Mouse (Mus musculus): ENCODE data around the gene Map4k4.

The Map4k4 gene

DNA sequence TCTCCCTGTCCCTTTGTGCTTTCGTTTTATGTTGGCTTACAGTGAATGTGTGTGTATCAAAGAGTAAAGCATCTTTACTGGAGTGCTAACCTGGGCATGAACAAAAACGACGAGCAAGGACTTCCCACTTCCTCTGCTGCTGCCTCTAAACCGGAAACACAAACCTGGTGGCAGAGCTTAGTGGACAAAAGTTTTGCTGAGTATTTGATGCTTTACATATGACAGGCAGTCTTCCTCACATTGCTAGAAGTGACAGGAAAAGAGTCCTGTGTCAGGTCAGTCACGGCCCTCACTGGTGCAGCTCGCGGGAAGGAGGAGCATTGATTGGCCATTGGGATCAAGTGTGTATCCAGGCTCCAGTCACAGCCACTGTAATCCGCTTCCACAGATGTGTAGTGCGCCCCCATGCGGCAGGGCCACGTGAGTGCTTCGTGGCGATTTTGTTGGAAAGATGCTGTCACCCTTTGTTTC is 35.7 kb downstream of the Map4k4 start:
- peak; percentile 84 for DNase-seq (ENCODE audit: low spot score)

- DNase-seq (ENCODE audit: low spot score) = no peak
Observed at GRCm38 (mm10) chr1:39936934-39937333, 36.2 kb downstream of the Map4k4 start.

GRCm38 (mm10) chr1:39937609-39938008 is 36.9 kb downstream of the Map4k4 start:
- no peak for DNase-seq (ENCODE audit: low spot score)

GRCm38 (mm10) chr1:39939401-39939800 is 38.7 kb downstream of the Map4k4 start:
- no peak for DNase-seq (ENCODE audit: low spot score)

DNA sequence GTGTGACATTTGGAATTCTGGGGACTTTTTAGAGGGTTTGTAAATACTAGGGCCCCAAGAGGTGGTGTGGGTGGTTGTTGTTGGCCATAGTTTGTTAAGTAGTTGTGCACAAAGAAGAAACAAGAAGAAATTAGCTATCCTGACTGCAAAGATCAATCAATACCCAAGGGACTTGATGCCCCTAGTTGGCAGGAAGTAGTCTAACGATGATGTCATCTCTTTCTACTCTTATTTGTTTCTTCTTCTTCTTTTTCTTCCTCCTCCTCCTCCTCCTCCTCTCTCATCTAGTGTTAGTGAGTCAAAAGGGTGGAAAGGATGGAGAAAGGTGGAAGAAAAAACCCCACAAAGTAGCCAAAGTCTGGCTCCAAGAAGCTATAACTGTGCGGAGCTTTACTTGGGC is 39.6 kb downstream of the Map4k4 start:
- no peak for DNase-seq (ENCODE audit: low spot score)

- no peak for DNase-seq (ENCODE audit: low spot score)
Observed at GRCm38 (mm10) chr1:39941237-39942179, 40.8 kb downstream of the Map4k4 start.

GRCm38 (mm10) chr1:39942935-39943334 is 42.2 kb downstream of the Map4k4 start:
- DNase-seq (ENCODE audit: low spot score) = no peak

GRCm38 (mm10) chr1:39944306-39944971 is 43.7 kb downstream of the Map4k4 start:
- no peak for DNase-seq (ENCODE audit: low spot score)

DNA sequence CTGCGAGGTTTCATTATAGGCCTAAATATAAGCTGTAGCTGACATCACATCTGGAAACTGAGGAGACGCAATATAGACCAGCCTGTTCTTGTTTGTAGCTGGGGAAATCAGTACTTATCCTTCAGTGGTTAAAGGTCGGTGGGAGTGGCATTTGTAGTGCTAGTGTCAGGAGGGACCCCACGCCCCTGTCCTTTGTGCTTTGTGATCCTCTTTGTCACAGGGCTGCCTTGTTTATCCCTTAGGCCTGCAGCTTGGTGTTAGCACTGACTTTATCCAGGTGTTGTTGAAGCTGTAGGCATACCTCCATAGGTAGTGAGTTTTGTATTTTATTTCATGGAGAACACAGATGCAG is 44.2 kb downstream of the Map4k4 start:
- no peak for DNase-seq (ENCODE audit: low spot score)

- no peak for DNase-seq (ENCODE audit: low spot score)
Observed at GRCm38 (mm10) chr1:39946391-39946790, 45.7 kb downstream of the Map4k4 start.

DNA sequence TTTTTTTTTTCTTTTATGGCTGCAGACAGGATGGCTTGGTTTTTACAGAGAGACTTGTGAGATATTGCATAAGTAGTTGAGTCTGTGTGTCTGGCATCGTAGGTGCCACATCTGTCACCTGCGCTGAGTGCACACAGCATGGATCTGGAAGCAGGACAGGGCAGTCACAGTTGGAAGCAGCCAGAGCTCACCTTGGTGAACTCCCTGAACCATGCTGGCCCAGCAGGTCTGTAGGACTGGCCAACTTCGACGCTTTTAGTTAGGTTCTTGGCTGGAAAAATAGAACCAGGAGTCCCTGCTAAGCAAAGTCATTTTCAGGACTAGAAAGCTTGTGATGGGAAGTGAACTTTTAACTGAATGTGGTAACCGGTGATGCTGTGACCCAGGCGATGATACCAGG is 46.5 kb downstream of the Map4k4 start:
- no peak for DNase-seq (ENCODE audit: low spot score)

DNA sequence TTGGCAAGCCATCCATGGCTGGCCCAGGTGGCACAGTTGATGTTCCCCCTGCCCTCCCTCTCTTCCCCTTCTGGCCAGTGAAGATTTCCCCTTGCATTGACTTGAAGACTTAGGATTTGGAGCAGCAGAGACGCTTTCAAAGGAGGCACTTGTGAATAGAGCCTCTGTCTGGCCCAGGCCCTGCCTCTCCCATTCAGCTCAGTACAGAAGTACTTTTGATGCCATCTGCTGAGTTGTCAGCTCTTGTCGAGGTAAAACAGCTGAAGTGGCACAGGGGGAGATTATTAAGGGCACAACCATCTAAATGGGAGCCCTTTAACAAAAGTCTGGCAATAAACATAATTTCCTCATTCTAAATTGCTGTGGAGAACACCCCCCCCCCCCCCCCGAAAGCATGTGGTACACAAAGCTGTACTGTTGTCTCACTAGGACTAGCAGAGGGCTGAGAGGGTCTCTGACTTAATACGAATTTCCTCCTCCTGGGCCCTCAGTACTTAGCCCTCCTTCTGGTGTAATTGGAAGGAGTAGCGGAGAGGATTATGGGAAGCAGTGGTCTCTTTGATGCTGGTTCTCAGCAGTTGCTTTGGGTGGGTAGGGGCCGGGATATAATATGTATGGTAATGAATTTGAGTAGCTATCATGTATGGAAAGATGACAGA is 47.1 kb downstream of the Map4k4 start:
- DNase-seq (ENCODE audit: low spot score) = no peak

DNA sequence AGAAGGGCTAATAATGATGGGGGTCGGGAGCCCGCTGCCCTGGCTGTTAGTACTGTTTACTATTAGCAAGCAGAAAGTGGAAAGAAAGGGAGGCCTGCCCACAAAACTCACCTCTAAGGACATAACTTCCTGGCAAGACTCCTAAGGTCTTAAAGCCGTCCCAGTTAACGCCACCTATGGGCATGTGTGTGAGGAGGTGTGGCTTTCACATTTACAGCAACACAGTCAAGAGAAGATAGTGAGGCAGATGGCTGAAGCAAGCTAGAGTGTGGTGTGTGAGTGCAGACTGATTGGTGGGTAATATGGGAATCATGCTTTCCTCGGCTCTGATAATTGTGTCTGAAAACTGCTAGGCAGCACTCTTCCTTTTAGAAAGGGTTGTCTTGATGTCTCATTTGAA is 48.5 kb downstream of the Map4k4 start:
- no peak for DNase-seq (ENCODE audit: low spot score)

- DNase-seq (ENCODE audit: low spot score) = peak; percentile 69
Observed at GRCm38 (mm10) chr1:39949790-39950462, 49.2 kb downstream of the Map4k4 start.

GRCm38 (mm10) chr1:39950590-39950989 is 49.9 kb downstream of the Map4k4 start:
- DNase-seq (ENCODE audit: low spot score) = no peak

- DNase-seq (ENCODE audit: low spot score) = no peak
Observed at GRCm38 (mm10) chr1:39954652-39955051, 53.9 kb downstream of the Map4k4 start.

- DNase-seq (ENCODE audit: low spot score) = no peak
Observed at GRCm38 (mm10) chr1:39956712-39957111, 56.0 kb downstream of the Map4k4 start.

DNA sequence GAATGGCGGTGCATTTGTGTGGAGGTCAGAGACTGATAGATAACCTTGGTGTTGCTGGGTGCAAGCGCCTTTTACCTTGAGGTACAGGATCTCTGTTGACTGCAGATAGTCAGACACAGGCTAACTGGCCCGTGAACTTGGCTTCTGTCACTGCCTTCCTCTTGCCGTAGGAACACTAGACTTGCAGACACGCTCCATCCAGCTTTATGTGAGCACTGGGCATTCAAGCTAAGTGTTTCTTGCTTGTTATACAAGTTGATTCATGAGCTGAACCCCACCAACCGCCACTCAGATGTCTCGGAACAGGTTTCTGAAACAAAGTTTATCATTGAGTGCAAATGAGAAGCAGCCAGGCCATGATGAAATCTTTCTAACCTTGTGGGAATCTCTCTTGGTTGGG is 57.3 kb downstream of the Map4k4 start:
- no peak for DNase-seq (ENCODE audit: low spot score)

- no peak for DNase-seq (ENCODE audit: low spot score)
Observed at GRCm38 (mm10) chr1:39960623-39961022, 59.9 kb downstream of the Map4k4 start.

DNA sequence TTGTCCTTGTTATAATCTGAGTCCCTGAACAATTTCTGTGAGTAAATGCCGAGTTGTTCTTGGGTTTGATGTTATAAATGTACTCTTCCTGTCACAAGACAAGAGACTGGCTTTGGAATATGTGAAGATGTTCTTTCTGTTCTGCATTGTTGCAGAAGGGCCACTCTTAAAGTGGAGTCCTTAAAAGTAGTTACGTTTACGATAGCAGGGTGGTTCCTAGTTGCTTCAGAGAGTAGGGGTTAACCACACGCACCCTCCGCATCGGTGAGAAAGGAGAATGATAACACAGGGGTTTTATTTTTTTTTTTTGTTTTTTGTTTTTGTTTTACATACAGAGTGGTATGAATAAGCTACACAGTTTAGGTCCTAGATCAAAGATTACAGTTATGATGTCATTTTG is 60.4 kb downstream of the Map4k4 start:
- DNase-seq (ENCODE audit: low spot score) = no peak

DNA sequence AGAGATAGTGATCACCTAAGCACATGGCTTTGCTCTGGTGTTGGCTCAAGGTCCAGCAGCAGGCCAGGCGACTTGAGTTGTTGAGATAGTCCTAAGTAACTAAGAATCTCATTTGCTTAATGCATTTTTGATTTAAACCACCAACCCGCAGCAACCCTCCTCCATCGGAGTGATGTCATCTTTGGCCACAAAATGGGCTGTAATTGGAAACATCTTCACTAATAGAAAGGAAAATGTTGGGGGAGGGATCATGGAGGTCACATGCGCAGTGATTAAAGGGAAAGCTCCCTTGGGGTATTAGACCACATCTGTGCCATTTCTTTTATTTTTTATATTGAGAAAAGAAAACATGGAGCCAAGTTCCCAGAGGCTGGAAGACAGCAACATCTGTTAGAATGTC is 61.6 kb downstream of the Map4k4 start:
- DNase-seq (ENCODE audit: low spot score) = no peak

DNA sequence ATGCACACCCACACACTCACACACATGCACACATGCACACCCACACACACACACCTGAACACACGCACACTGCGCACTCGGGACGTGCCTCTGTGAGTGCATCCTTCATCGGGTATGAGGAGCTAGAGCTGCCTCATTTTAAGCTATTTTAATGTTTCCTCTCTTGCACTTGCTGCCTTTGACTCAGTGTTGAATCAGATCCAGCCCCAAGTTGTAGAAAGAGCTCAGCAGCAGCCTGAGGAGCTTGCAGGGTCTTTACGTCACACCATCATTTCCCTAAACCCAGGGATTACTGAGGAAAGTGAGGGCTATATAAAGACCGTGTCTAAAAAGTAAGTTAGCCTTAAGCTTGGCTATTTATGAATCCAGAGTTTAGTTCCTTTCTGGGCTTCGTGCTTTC is 62.1 kb downstream of the Map4k4 start:
- DNase-seq (ENCODE audit: low spot score) = no peak
